Mouse (Mus musculus) erythroblast, embryonic 14.5 days (primary cell): ENCODE results near the gene Erg. TPM values are rescaled to one million over a fixed set of nuclear protein-coding genes. Genes with fewer than 3 reads are reported as not detected.

Source experiments
- H3K27me3 ChIP-seq: 2 replicates; pipeline ENCODE4 v1.6.1; 2012; ENCODE audit warnings: inconsistent platforms; ENCODE audit not compliant: control insufficient read depth
- H3K36me3 ChIP-seq: 2 replicates; pipeline ENCODE4 v1.6.1; 2012; ENCODE audit warnings: mild to moderate bottlenecking, inconsistent platforms; ENCODE audit not compliant: control insufficient read depth
- H3K4me1 ChIP-seq: 2 replicates; pipeline ENCODE4 v1.6.1; 2012; ENCODE audit warnings: inconsistent platforms; ENCODE audit not compliant: control insufficient read depth
- H3K4me3 ChIP-seq: replicated peaks from 2 replicates; pipeline ENCODE3; 2012; ENCODE audit warnings: moderate library complexity, mild to moderate bottlenecking, inconsistent platforms
- H3K9me3 ChIP-seq: 2 replicates; pipeline ENCODE4 v1.6.1; 2012; ENCODE audit warnings: low read length, inconsistent platforms, mixed read lengths; ENCODE audit not compliant: control insufficient read depth
- GATA1 ChIP-seq: IDR thresholded peaks from 2 replicates; pipeline ENCODE4 v1.6.1; 2012; ENCODE audit warnings: low read length, inconsistent platforms, mixed read lengths
- TAL1 ChIP-seq: IDR thresholded peaks from 3 replicates; pipeline ENCODE4 v1.6.1; 2012; ENCODE audit warnings: low read length, inconsistent platforms, mixed read lengths
- polyA plus RNA-seq: library from polyadenylated mRNA; stranded (reverse); fragments of >175 nt; gene quantifications from 2 replicates; pipeline ENCODE4 v1.2.3, GENCODE M21; 2012

Erg gene
- polyA plus RNA-seq, 1 experiment: not detected

- Histone ChIP-seq H3K27me3 (no peaks in the 10 kb centered on the region), H3K36me3 (no peaks in the 10 kb centered on the region), H3K4me1 (no peaks in the 10 kb centered on the region), H3K4me3 (no peak overlapping the region), H3K9me3 (no peaks in the 10 kb centered on the region; the same call in 1 of the 2 replicates)
- TF ChIP-seq TAL1: no peak
- no peak for TF ChIP-seq GATA1
Observed at GRCm38 (mm10) chr16:95401869-95402268, 184.5 kb downstream of the Erg start.

- no peak for TF ChIP-seq TAL1
- no peak for TF ChIP-seq GATA1
Observed at GRCm38 (mm10) chr16:95398761-95399343, 187.5 kb downstream of the Erg start.

GRCm38 (mm10) chr16:95390787-95391186, 195.6 kb downstream of the Erg start:
- H3K36me3 ChIP-seq: no peaks in the 10 kb centered on the region
- no peak for TF ChIP-seq TAL1
- TF ChIP-seq GATA1: no peak

More at GRCm38 (mm10) chr16:95398761-95399343, 187.5 kb downstream of the Erg start:
- no peaks in the 10 kb centered on the region for H3K36me3 ChIP-seq
- no peak overlapping the region for H3K4me3 ChIP-seq
- H3K27me3 ChIP-seq: no peaks in the 10 kb centered on the region
- H3K9me3 ChIP-seq: no peaks in the 10 kb centered on the region; the same call in 1 of the 2 replicates
- H3K4me1 ChIP-seq: no peaks in the 10 kb centered on the region

GRCm38 (mm10) chr16:95388811-95389529, 197.4 kb downstream of the Erg start:
- Histone ChIP-seq H3K9me3 (peaks cover 2% of the 10 kb centered on the region; the same call in 1 of the 2 replicates), H3K27me3 (no peaks in the 10 kb centered on the region), H3K4me3 (no peak overlapping the region), H3K36me3 (no peaks in the 10 kb centered on the region), H3K4me1 (no peaks in the 10 kb centered on the region)
- TF ChIP-seq GATA1 (no peak), TAL1 (no peak)

More at GRCm38 (mm10) chr16:95390787-95391186, 195.6 kb downstream of the Erg start:
- H3K4me1 ChIP-seq: no peaks in the 10 kb centered on the region
- H3K27me3 ChIP-seq: no peaks in the 10 kb centered on the region
- H3K4me3 ChIP-seq: no peak overlapping the region
- no peaks in the 10 kb centered on the region for H3K9me3 ChIP-seq

- Histone ChIP-seq H3K4me1 (no peaks in the 10 kb centered on the region), H3K4me3 (no peak overlapping the region), H3K9me3 (peaks cover 2% of the 10 kb centered on the region; the same call in 1 of the 2 replicates), H3K36me3 (no peaks in the 10 kb centered on the region), H3K27me3 (no peaks in the 10 kb centered on the region)
- TF ChIP-seq TAL1 (no peak), GATA1 (no peak)
Observed at GRCm38 (mm10) chr16:95388292-95388691, 198.1 kb downstream of the Erg start.

GRCm38 (mm10) chr16:95387008-95387407, 199.4 kb downstream of the Erg start:
- H3K27me3 ChIP-seq: no peaks in the 10 kb centered on the region
- no peaks in the 10 kb centered on the region for H3K4me1 ChIP-seq
- no peaks in the 10 kb centered on the region for H3K36me3 ChIP-seq
- no peak overlapping the region for H3K4me3 ChIP-seq
- peaks cover 2% of the 10 kb centered on the region; the same call in 1 of the 2 replicates for H3K9me3 ChIP-seq
- TF ChIP-seq GATA1 (no peak), TAL1 (no peak)

- H3K9me3 ChIP-seq: peaks cover 2% of the 10 kb centered on the region; the same call in 1 of the 2 replicates
- no peaks in the 10 kb centered on the region for H3K4me1 ChIP-seq
- H3K36me3 ChIP-seq: no peaks in the 10 kb centered on the region
- H3K27me3 ChIP-seq: no peaks in the 10 kb centered on the region
- TF ChIP-seq TAL1 (no peak), GATA1 (no peak)
- H3K4me3 ChIP-seq: no peak overlapping the region
Observed at GRCm38 (mm10) chr16:95385299-95385973, 201.0 kb downstream of the Erg start.

- Histone ChIP-seq H3K9me3 (peaks cover 2% of the 10 kb centered on the region; the same call in 1 of the 2 replicates), H3K4me1 (no peaks in the 10 kb centered on the region), H3K27me3 (no peaks in the 10 kb centered on the region), H3K36me3 (no peaks in the 10 kb centered on the region), H3K4me3 (no peak overlapping the region)
- TF ChIP-seq GATA1 (no peak), TAL1 (no peak)
Observed at GRCm38 (mm10) chr16:95384590-95385148, 201.7 kb downstream of the Erg start.
